Mouse (Mus musculus): ENCODE results near the gene Orc5. TPM values are rescaled to one million over a fixed set of nuclear protein-coding genes. Genes with fewer than 3 reads are reported as not detected.

The Orc5 gene
- 10 to 100 TPM; 47.6 to 55.4 TPM for polyA plus RNA-seq (2017; shearing (Covaris generic))

GRCm38 (mm10) chr5:22550033-22550551 is at the start of gene Orc5:
Gene Orc5 (minus strand): TSS chr5:22550429.
- peak; percentile 99 for ATAC-seq

GRCm38 (mm10) chr5:22596981-22597380 is 46.8 kb upstream of the Orc5 start:
- ATAC-seq = no peak

- no peak for ATAC-seq
Measured at GRCm38 (mm10) chr5:22589370-22589966, 39.2 kb upstream of the Orc5 start.

GRCm38 (mm10) chr5:22587492-22587891 is 37.3 kb upstream of the Orc5 start:
- ATAC-seq = peak; percentile 36

GRCm38 (mm10) chr5:22584556-22584955 is 34.3 kb upstream of the Orc5 start:
- ATAC-seq = no peak

- no peak for ATAC-seq
Measured at GRCm38 (mm10) chr5:22578011-22578410, 27.8 kb upstream of the Orc5 start.

- no peak for ATAC-seq
Measured at GRCm38 (mm10) chr5:22574751-22575150, 24.5 kb upstream of the Orc5 start.

GRCm38 (mm10) chr5:22574161-22574560 is 23.9 kb upstream of the Orc5 start:
- no peak for ATAC-seq

- no peak for ATAC-seq
Measured at GRCm38 (mm10) chr5:22573696-22574095, 23.5 kb upstream of the Orc5 start.

GRCm38 (mm10) chr5:22572881-22573280 is 22.7 kb upstream of the Orc5 start:
- no peak for ATAC-seq

- ATAC-seq = no peak
Measured at GRCm38 (mm10) chr5:22572456-22572855, 22.2 kb upstream of the Orc5 start.

- no peak for ATAC-seq
Measured at GRCm38 (mm10) chr5:22565708-22566107, 15.5 kb upstream of the Orc5 start.

- no peak for ATAC-seq
Measured at GRCm38 (mm10) chr5:22559801-22560200, 9.6 kb upstream of the Orc5 start.

- no peak for ATAC-seq
Measured at GRCm38 (mm10) chr5:22557491-22558113, 7.4 kb upstream of the Orc5 start.

- ATAC-seq = no peak
Measured at GRCm38 (mm10) chr5:22556713-22557112, 6.5 kb upstream of the Orc5 start.

GRCm38 (mm10) chr5:22552233-22552765 is 2.1 kb upstream of the Orc5 start:
- no peak for ATAC-seq

GRCm38 (mm10) chr5:22549366-22550032 is 730 bp downstream of the Orc5 start:
- peak; percentile 15 for ATAC-seq

GRCm38 (mm10) chr5:22548556-22549161 is 1.6 kb downstream of the Orc5 start:
- no peak for ATAC-seq

GRCm38 (mm10) chr5:22546536-22546935 is 3.7 kb downstream of the Orc5 start:
- ATAC-seq = no peak

- ATAC-seq = no peak
Measured at GRCm38 (mm10) chr5:22545305-22545704, 4.9 kb downstream of the Orc5 start.

- ATAC-seq = no peak
Measured at GRCm38 (mm10) chr5:22542676-22543075, 7.6 kb downstream of the Orc5 start.

GRCm38 (mm10) chr5:22538996-22539600 is 11.1 kb downstream of the Orc5 start:
- no peak for ATAC-seq

- peak; percentile 64 for ATAC-seq
Measured at GRCm38 (mm10) chr5:22536695-22537094, 13.5 kb downstream of the Orc5 start.
